Mouse (Mus musculus) liver, adult 2 months (tissue): ENCODE results near the gene Tmem268. TPM values are rescaled to one million over a fixed set of nuclear protein-coding genes. Genes with fewer than 3 reads are reported as not detected.

Experiments used
- DNase-seq: peaks from one replicate; pipeline ENCODE4 v3.0.0-alpha.2; 2011; ENCODE audit warnings: low read depth, low spot score; ENCODE audit errors: extremely low read depth
- H3K27ac ChIP-seq: fragments of 200-500 bp; replicated peaks from 2 replicates; pipeline ENCODE4 v1.5.1; 2012; ENCODE audit warnings: low read depth, mild to moderate bottlenecking, control low read depth, inconsistent platforms, low read length; ENCODE audit not compliant: insufficient read depth
- H3K27me3 ChIP-seq: fragments of 200-500 bp; 2 replicates; pipeline ENCODE4 v1.6.1; 2012; ENCODE audit warnings: mild to moderate bottlenecking, moderate library complexity, low read length, inconsistent platforms; ENCODE audit not compliant: control insufficient read depth, insufficient read depth
- H3K36me3 ChIP-seq: fragments of 200-500 bp; 2 replicates; pipeline ENCODE4 v1.6.1; 2012; ENCODE audit warnings: low read length, inconsistent platforms; ENCODE audit not compliant: control insufficient read depth, insufficient read depth
- H3K4me1 ChIP-seq: fragments of 200-500 bp; 2 replicates; pipeline ENCODE4 v1.6.1; 2011; ENCODE audit warnings: low read length; ENCODE audit not compliant: control insufficient read depth, insufficient read depth
- H3K4me3 ChIP-seq: fragments of 200-500 bp; 2 replicates; pipeline ENCODE4 v1.5.1; 2011; ENCODE audit warnings: low read depth, mild to moderate bottlenecking, control low read depth, low read length, moderate library complexity; ENCODE audit not compliant: insufficient read depth
- H3K79me2 ChIP-seq: fragments of 200-500 bp; 2 replicates; pipeline ENCODE4 v1.6.1; 2012; ENCODE audit warnings: inconsistent platforms, mild to moderate bottlenecking, low read length, moderate library complexity; ENCODE audit not compliant: control insufficient read depth, insufficient read depth
- H3K9ac ChIP-seq: fragments of 200-500 bp; 2 replicates; pipeline ENCODE4 v1.6.1; 2012; ENCODE audit warnings: low read depth, mild to moderate bottlenecking, control low read depth, inconsistent platforms, low read length
- CTCF ChIP-seq: fragments of 200-500 bp; IDR thresholded peaks from 2 replicates; pipeline ENCODE4 v1.5.1; 2011; ENCODE audit warnings: low read depth, low read length, control low read depth
- POLR2A ChIP-seq: fragments of 200-500 bp; IDR thresholded peaks from 2 replicates; pipeline ENCODE4 v1.6.1; 2011; ENCODE audit warnings: low read length, control low read depth; ENCODE audit not compliant: insufficient read depth; ENCODE audit errors: extremely low read depth
- WGBS: fragments of 180-500 bp; shearing (Covaris S2); methylation state at CpG from one replicate; pipeline ENCODE4 v1.1.7; 2018; 5-methylcytosine and 5-hydroxymethylcytosine counted together
- polyA plus RNA-seq: library from polyadenylated mRNA; depleted of rRNA; stranded (reverse); fragments of >200 nt; gene quantifications from 2 replicates; pipeline ENCODE4 v1.2.3, GENCODE M21; 2012
- total RNA-seq: library from RNA; depleted of rRNA; stranded (reverse); fragments of >200 nt; gene quantifications from 2 replicates; pipeline ENCODE4 v1.2.3, GENCODE M21; 2014

Gene Tmem268
- total and polyA plus RNA-seq, 2 experiments = 2.9 to 4.7 TPM

DNA sequence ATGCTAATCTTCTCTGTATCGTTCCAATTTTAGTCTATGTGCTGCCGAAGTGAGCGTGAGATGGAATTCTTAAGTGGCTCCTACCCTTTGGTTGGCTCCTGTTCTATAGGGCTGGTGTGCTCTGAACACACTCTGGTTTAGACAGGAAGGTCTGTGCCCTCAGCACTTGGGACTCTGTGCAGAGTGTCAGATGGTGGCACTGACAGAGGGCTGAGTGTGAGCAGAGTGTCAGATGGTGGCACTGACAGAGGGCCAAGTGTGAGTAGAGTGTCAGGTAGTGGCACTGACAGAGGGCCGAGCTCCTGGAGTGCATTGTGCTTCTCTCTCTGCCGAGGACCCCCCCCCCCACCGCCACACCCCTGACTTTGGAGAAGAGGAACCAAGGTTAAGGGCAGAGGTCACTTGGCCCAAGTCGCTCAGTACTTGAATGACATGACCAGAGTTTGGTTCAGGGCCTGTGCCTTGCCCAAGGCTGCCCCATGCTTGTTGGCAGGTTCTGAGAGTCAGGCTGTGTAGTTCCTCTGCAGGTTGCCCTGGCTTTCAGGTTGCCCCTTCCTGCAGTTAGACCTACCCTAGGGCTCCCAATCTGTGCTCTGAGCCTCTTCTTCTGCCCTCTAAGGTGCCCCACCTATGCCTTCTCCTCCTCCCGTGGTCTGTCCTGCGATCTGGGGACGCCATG, 9.3 kb downstream of the Tmem268 start:
- WGBS = 69% methylated on average over 10 of the region's 10 CpGs
- Histone ChIP-seq H3K4me3 (no peak overlapping the region), H3K27me3 (no peaks in the 10 kb centered on the region), H3K79me2 (no peaks in the 10 kb centered on the region), H3K4me1 (no peaks in the 10 kb centered on the region), H3K27ac (no peak overlapping the region), H3K36me3 (no peaks in the 10 kb centered on the region), H3K9ac (no peak overlapping the region)
- TF ChIP-seq POLR2A (no peak), CTCF (no peak)
- DNase-seq = peak; percentile 73

DNA sequence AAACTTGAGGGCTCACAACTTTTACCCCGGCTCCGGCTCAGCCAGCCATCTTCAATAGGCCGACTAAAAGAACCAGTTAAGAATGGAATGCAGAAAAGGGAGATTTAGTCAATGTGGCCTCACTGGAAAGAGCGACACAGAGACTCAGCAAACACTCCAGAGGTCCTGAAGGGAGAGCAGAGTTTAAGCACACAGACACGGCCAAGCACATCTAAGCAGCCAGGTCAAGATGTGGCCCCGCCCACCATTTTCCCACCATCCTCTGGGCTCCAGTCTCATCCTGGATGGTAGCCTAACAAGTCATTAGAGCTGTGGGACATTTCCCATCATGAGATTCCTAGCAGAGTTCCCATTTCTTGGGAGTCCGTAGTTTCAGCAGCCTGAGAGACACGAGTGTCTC, 10.7 kb downstream of the Tmem268 start:
- WGBS = 93% methylated on average over 8 of the region's 8 CpGs
- Histone ChIP-seq H3K9ac (no peak overlapping the region), H3K27me3 (no peaks in the 10 kb centered on the region), H3K36me3 (no peaks in the 10 kb centered on the region; the same call in 1 of the 2 replicates), H3K27ac (no peak overlapping the region), H3K79me2 (no peaks in the 10 kb centered on the region), H3K4me3 (no peak overlapping the region), H3K4me1 (no peaks in the 10 kb centered on the region)
- DNase-seq = no peak
- TF ChIP-seq POLR2A (no peak), CTCF (no peak)

DNA sequence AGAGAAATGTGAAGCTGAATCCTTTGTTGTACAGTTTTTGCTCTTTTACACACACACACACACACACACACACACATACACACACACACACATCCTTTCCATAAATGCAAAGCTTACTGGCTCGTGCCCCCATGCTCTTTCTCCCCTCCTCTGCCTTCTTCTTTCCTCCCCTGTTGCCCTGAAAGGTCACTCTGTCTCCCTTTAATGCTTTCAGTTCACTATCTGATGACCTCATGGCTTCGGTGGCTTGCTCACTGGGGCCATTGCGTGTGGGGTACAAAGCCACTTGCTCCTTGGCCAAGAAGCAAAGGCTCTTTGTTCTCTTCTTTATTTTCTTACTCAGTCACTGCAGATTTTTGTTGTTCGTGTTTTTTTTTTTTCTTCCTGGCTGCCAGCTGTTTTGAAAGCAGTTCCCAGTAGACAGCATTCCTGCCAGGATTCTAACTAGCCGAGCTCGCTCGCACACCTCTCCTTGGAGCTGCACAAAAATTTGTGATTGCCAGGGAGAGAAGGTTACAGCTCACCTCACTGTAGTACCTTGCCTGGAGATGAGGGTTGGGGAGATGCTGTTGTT, 11.7 kb downstream of the Tmem268 start:
- Histone ChIP-seq H3K27ac (no peak overlapping the region), H3K9ac (no peak overlapping the region), H3K4me3 (no peak overlapping the region), H3K36me3 (no peaks in the 10 kb centered on the region; the same call in 1 of the 2 replicates), H3K4me1 (no peaks in the 10 kb centered on the region), H3K79me2 (no peaks in the 10 kb centered on the region), H3K27me3 (no peaks in the 10 kb centered on the region)
- DNase-seq = no peak
- WGBS = 53% methylated on average over 7 of the region's 7 CpGs
- TF ChIP-seq CTCF = no peak
- TF ChIP-seq POLR2A = no peak

DNA sequence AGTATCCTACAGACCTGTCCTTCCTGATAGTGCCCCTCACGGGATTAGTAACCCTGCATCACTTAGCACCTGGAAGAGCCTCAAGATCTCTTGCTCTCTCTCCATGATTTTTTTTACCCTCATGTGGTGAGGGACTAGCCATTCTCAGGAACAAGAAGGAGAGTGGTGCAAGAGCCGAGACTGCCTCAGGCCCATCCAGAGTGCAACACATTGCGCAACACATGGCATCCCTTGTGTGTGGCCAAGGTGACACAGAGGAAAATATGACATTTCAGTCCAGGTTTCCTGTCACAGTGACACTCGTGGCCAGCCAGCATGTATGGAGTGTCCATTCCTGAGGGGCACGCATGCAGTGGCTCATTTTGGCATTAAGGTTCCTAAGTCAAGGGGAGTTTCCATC, 14.0 kb downstream of the Tmem268 start:
- Histone ChIP-seq H3K27ac (no peak overlapping the region), H3K9ac (no peak overlapping the region), H3K4me1 (no peaks in the 10 kb centered on the region), H3K79me2 (no peaks in the 10 kb centered on the region), H3K4me3 (no peak overlapping the region), H3K36me3 (no peaks in the 10 kb centered on the region; the same call in 1 of the 2 replicates), H3K27me3 (no peaks in the 10 kb centered on the region)
- DNase-seq = peak; percentile 53
- TF ChIP-seq POLR2A = no peak
- TF ChIP-seq CTCF = no peak
- 69% methylated on average over 5 of the region's 5 CpGs for WGBS

DNA sequence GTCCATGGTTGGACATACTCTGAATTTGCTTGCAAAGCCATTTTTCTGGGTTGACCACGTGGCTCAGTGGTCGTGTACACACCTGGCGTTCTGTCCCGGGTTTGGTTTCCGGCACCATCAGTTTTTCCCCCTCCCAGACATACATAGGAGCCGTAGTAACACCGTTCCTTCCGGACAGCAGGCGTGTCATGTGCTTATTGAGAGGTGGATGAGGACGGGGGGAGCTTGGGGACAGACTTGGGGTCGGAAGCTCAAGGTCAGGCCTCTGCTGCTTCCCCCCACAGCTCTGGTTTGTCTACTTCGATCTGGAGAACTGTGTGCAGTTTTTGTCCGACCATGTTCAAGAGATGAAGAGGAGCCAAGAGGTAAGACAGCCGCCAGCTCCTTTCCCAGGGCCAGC, 21.1 kb downstream of the Tmem268 start:
- Histone ChIP-seq H3K9ac (no peak overlapping the region), H3K27me3 (no peaks in the 10 kb centered on the region), H3K27ac (no peak overlapping the region), H3K4me3 (no peak overlapping the region), H3K79me2 (no peaks in the 10 kb centered on the region), H3K36me3 (no peaks in the 10 kb centered on the region; the same call in 1 of the 2 replicates), H3K4me1 (no peaks in the 10 kb centered on the region)
- DNase-seq = no peak
- whole genome bisulfite sequencing = 93% methylated on average over 14 of the region's 14 CpGs
- TF ChIP-seq CTCF (no peak), POLR2A (no peak)

DNA sequence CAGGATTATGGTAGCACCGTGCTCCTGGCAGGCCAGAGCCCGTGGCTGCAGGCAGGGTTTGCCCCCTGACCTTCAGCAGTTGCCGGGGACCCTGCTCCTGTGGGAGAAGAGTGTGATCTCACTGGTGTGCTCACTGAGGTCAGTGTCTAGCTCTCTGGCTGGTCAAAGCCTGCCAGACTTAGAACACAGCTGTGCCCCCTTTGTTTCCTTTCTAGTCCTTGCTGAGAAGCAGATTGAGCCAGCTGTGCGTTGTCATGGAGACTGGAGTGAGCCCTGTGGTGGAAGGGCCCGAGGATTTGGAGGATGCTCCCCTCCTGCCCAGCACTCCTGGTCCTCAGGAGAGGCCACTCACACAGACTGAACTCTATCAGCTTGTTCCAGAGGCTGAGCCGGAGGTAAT, 21.5 kb downstream of the Tmem268 start:
- Histone ChIP-seq H3K27ac (no peak overlapping the region), H3K79me2 (no peaks in the 10 kb centered on the region), H3K4me1 (no peaks in the 10 kb centered on the region), H3K4me3 (no peak overlapping the region), H3K36me3 (no peaks in the 10 kb centered on the region; the same call in 1 of the 2 replicates), H3K27me3 (no peaks in the 10 kb centered on the region), H3K9ac (no peak overlapping the region)
- 75% methylated on average over 6 of the region's 6 CpGs for WGBS
- TF ChIP-seq POLR2A (no peak), CTCF (no peak)
- DNase-seq = no peak
